Mouse (Mus musculus) liver, embryonic 14.5 days (tissue): ENCODE results near the gene Nucb1. TPM values are rescaled to one million over a fixed set of nuclear protein-coding genes. Genes with fewer than 3 reads are reported as not detected.

Source experiments
- ATAC-seq: fragments of 200-750 bp; cut with Nextera tagmentation; 2 replicates; pipeline ENCODE4 v1.8.0; 2017; ENCODE audit warnings: moderate number of reproducible peaks, mild to moderate bottlenecking, moderate library complexity; ENCODE audit not compliant: insufficient read depth
- DNase-seq, 3 experiments: peaks; one replicate each; pipeline ENCODE4 v3.0.0-alpha.2; 2012 to 2013; ENCODE audit warnings: low read depth in 3 of 3, low spot score in 3 of 3
- H3K27ac ChIP-seq: fragments of 300-500 bp; sonication (generic); 2 replicates; pipeline ENCODE4 v1.5.1; 2014; ENCODE audit warnings: moderate library complexity, mild to moderate bottlenecking, control low read depth, inconsistent platforms
- H3K27me3 ChIP-seq: fragments of 300-500 bp; sonication (generic); 2 replicates; pipeline ENCODE4 v1.6.1; 2014; ENCODE audit warnings: mild to moderate bottlenecking, low read length, moderate library complexity; ENCODE audit not compliant: control insufficient read depth, insufficient read depth
- H3K36me3 ChIP-seq: fragments of 300-500 bp; sonication (generic); replicated peaks from 2 replicates; pipeline ENCODE4 v1.6.1; 2014; ENCODE audit warnings: low read depth; ENCODE audit not compliant: control insufficient read depth, insufficient read depth
- H3K4me1 ChIP-seq, 2 experiments: fragments of 200-500 bp in 1 of 2; fragments of 300-500 bp in 1 of 2; sonication (generic) in 1 of 2; replicated peaks; 2 replicates each; pipeline ENCODE4 v1.6.1; 2012 to 2014; ENCODE audit warnings: antibody characterized with exemption in 1 of 2, inconsistent platforms in 1 of 2, low read length in 1 of 2; ENCODE audit not compliant: control insufficient read depth in 2 of 2, insufficient read depth in 2 of 2
- H3K4me2 ChIP-seq: fragments of 300-500 bp; sonication (generic); 2 replicates; pipeline ENCODE4 v1.6.1; 2014; ENCODE audit warnings: low read depth, mild to moderate bottlenecking, control low read depth, moderate library complexity
- H3K4me3 ChIP-seq, 2 experiments: fragments of 200-500 bp in 1 of 2; fragments of 300-500 bp in 1 of 2; sonication (generic) in 1 of 2; 2 replicates each; pipeline ENCODE4 v1.5.1; 2012 to 2014; ENCODE audit warnings: low read depth in 2 of 2, low read length in 2 of 2, mild to moderate bottlenecking in 2 of 2, control low read depth in 1 of 2, inconsistent platforms in 1 of 2, moderate library complexity in 1 of 2; ENCODE audit not compliant: insufficient read depth in 1 of 2
- H3K9ac ChIP-seq: fragments of 300-500 bp; sonication (generic); replicated peaks from 2 replicates; pipeline ENCODE4 v1.6.1; 2014; ENCODE audit warnings: mild to moderate bottlenecking, control low read depth, moderate library complexity
- H3K9me3 ChIP-seq: fragments of 300-500 bp; sonication (generic); 2 replicates; pipeline ENCODE4 v1.6.1; 2016; ENCODE audit warnings: low read length, mixed read lengths; ENCODE audit not compliant: control insufficient read depth
- CTCF ChIP-seq: IDR thresholded peaks from 2 replicates; pipeline ENCODE4 v1.5.1; 2016; ENCODE audit warnings: antibody characterized with exemption, low read depth, control low read depth
- EP300 ChIP-seq: IDR thresholded peaks from 2 replicates; pipeline ENCODE4 v1.6.1; 2016; ENCODE audit warnings: antibody characterized with exemption, low read depth
- WGBS: fragments of 180-500 bp; shearing (Covaris S2); extraction: QIAGEN DNeasy Blood & Tissue Kit; methylation state at CpG from one replicate; pipeline ENCODE4 v1.1.7; 2014; ENCODE audit not compliant: insufficient replicate concordance; 5-methylcytosine and 5-hydroxymethylcytosine counted together
- polyA plus RNA-seq, 2 experiments: library from polyadenylated mRNA; depleted of rRNA in 1 of 2; stranded (reverse) in 1 of 2; unstranded in 1 of 2; fragments of >200 nt; fragmentation: Nextera tagmentation in 1 of 2; extraction: Ambion mirVana in 1 of 2; gene quantifications; 2 replicates each; pipeline versions ENCODE4 v1.2.1 to v1.2.3; 2012 to 2014

Gene Nucb1
- polyA plus RNA-seq, 2 experiments, result 58.8 to 81.7 TPM

DNA sequence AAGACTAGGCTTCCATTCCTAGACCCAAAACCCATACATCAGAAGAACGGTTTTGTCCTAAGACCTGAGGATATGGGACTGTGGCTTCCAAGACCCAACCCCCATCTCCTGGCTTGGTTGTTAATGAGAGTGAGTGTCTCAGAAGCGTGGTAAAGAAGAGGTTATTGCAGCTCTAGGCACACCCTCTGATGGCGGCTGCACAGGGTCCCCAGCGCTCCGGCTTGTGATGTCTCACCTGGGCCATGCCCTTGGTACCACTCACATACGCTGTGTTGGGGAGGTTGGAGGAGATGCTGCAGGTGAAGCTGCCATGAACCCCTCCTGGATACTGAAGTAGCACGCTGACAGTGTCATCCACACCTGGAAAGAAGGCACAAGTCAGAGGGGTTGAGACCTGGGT lies 31.4 kb downstream of the Nucb1 start:
- Histone ChIP-seq H3K4me3 (no peak overlapping the region), H3K4me1 (peaks cover 10 to 22% of the 10 kb centered on the region in 2 experiments), H3K4me2 (no peak overlapping the region), H3K9me3 (no peaks in the 10 kb centered on the region), H3K27ac (no peak overlapping the region), H3K27me3 (no peaks in the 10 kb centered on the region), H3K9ac (no peak overlapping the region), H3K36me3 (no peaks in the 10 kb centered on the region)
- ATAC-seq (no peak), DNase-seq (no peak)
- WGBS, result 87% methylated on average over 7 of the region's 7 CpGs
- TF ChIP-seq EP300 (no peak), CTCF (no peak)

DNA sequence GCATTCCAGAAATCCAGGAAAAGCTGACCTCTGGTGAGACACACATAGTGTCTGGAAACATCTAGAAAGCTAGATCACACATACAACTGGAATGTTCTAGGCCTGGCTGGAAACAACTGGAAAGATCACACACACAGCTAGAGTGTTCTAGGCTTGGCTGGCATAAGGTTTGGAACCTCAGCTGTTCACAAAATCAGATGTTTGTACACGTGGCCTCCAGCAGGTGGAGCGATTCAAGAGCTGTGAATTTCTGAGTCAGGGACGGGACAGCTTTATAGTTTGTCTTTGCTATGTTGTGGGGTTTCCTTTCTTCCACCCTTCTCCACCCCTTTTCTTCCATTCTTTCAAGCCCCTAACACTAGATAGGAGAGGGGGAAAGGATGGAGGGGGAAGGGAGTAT lies 33.2 kb downstream of the Nucb1 start:
- no peak overlapping the region for H3K27ac ChIP-seq
- no peak for DNase-seq
- no peaks in the 10 kb centered on the region for H3K9me3 ChIP-seq
- H3K36me3 ChIP-seq, result no peaks in the 10 kb centered on the region
- H3K4me2 ChIP-seq, result no peak overlapping the region
- no peaks in the 10 kb centered on the region for H3K27me3 ChIP-seq
- H3K9ac ChIP-seq, result no peak overlapping the region
- peaks cover 7 to 17% of the 10 kb centered on the region in 2 experiments for H3K4me1 ChIP-seq
- WGBS, result 11% methylated on average over 3 of the region's 3 CpGs
- TF ChIP-seq CTCF (peak; percentile 85), EP300 (no peak)
- no peak for ATAC-seq
- no peak overlapping the region for H3K4me3 ChIP-seq

GRCm38 (mm10) chr7:45476453-45476852 lies 33.8 kb downstream of the Nucb1 start:
- no peaks in the 10 kb centered on the region for H3K27me3 ChIP-seq
- WGBS, result 31% methylated on average over 1 of the region's 1 CpGs
- H3K27ac ChIP-seq, result no peak overlapping the region
- no peak overlapping the region for H3K4me3 ChIP-seq
- H3K9ac ChIP-seq, result no peak overlapping the region
- H3K9me3 ChIP-seq, result no peaks in the 10 kb centered on the region
- H3K4me1 ChIP-seq, result peaks cover 7 to 13% of the 10 kb centered on the region in 2 experiments
- no peak overlapping the region for H3K4me2 ChIP-seq
- no peak for ATAC-seq
- DNase-seq, result no peak
- H3K36me3 ChIP-seq, result no peaks in the 10 kb centered on the region
- TF ChIP-seq CTCF (no peak), EP300 (no peak)

- Histone ChIP-seq H3K9me3 (no peaks in the 10 kb centered on the region), H3K27me3 (no peaks in the 10 kb centered on the region), H3K4me2 (peak overlapping the region; percentile 57), H3K9ac (peak overlapping the region; percentile 31), H3K4me3 (peak overlapping the region; percentile 6 to 38; a peak in 2 of 4 replicates), H3K4me1 (peaks cover 10 to 17% of the 10 kb centered on the region in 2 experiments), H3K27ac (peak overlapping the region; percentile 48), H3K36me3 (no peaks in the 10 kb centered on the region)
- WGBS, result 43% methylated on average over 16 of the region's 16 CpGs
- no peak for DNase-seq
- TF ChIP-seq CTCF (no peak), EP300 (no peak)
- peak; percentile 60 for ATAC-seq
Observed at GRCm38 (mm10) chr7:45475291-45475969, 34.8 kb downstream of the Nucb1 start.

- Histone ChIP-seq H3K4me1 (peaks cover 15 to 22% of the 10 kb centered on the region in 2 experiments), H3K36me3 (no peaks in the 10 kb centered on the region), H3K9ac (no peak overlapping the region), H3K27ac (no peak overlapping the region), H3K9me3 (no peaks in the 10 kb centered on the region), H3K4me3 (no peak overlapping the region), H3K4me2 (no peak overlapping the region), H3K27me3 (no peaks in the 10 kb centered on the region)
- peak; percentile 81 for TF ChIP-seq CTCF
- no peak for TF ChIP-seq EP300
- ATAC-seq (no peak), DNase-seq (peak in 2 of 3 experiments; percentile 59 to 62)
- 3% methylated on average over 3 of the region's 3 CpGs for WGBS
Observed at GRCm38 (mm10) chr7:45470869-45471268, 39.3 kb downstream of the Nucb1 start.
